Mouse (Mus musculus) liver, embryonic 11.5 days (tissue): ENCODE results near the gene Cxcl10. TPM values are rescaled to one million over a fixed set of nuclear protein-coding genes. Genes with fewer than 3 reads are reported as not detected.

Experiments
- ATAC-seq: fragments of 200-750 bp; cut with Nextera tagmentation; replicated peaks from 2 replicates; pipeline ENCODE4 v1.8.0; 2017; ENCODE audit warnings: moderate number of reproducible peaks, mild to moderate bottlenecking, moderate TSS enrichment, moderate library complexity; ENCODE audit not compliant: low FRiP score
- DNase-seq: peaks from one replicate; pipeline ENCODE4 v3.0.0-alpha.2; 2017; ENCODE audit warnings: low spot score
- H3K27ac ChIP-seq: fragments of 300-500 bp; sonication (generic); 2 replicates; pipeline ENCODE4 v1.5.1; 2014; ENCODE audit warnings: mild to moderate bottlenecking, low read depth, low read length, control low read depth
- H3K27me3 ChIP-seq: fragments of 300-500 bp; sonication (generic); replicated peaks from 2 replicates; pipeline ENCODE4 v1.6.1; 2014; ENCODE audit warnings: low read length, mixed read lengths; ENCODE audit not compliant: control insufficient read depth, insufficient read depth
- H3K36me3 ChIP-seq: fragments of 300-500 bp; sonication (generic); 2 replicates; pipeline ENCODE4 v1.6.1; 2014; ENCODE audit warnings: mild to moderate bottlenecking, low read length, moderate library complexity, mixed read lengths; ENCODE audit not compliant: control insufficient read depth, insufficient read depth
- H3K4me1 ChIP-seq: fragments of 300-500 bp; sonication (generic); replicated peaks from 2 replicates; pipeline ENCODE4 v1.6.1; 2014; ENCODE audit warnings: low read length, mixed read lengths; ENCODE audit not compliant: control insufficient read depth, insufficient read depth
- H3K4me2 ChIP-seq: fragments of 300-500 bp; sonication (generic); 2 replicates; pipeline ENCODE4 v1.6.1; 2014; ENCODE audit warnings: mild to moderate bottlenecking, control low read depth, moderate library complexity
- H3K4me3 ChIP-seq: fragments of 300-500 bp; sonication (generic); 2 replicates; pipeline ENCODE4 v1.5.1; 2014; ENCODE audit warnings: low read depth, low read length, control low read depth
- H3K9ac ChIP-seq: fragments of 300-500 bp; sonication (generic); 2 replicates; pipeline ENCODE4 v1.6.1; 2014; ENCODE audit warnings: low read depth, low read length, control low read depth
- H3K9me3 ChIP-seq: fragments of 300-500 bp; sonication (generic); 2 replicates; pipeline ENCODE4 v1.6.1; 2016; ENCODE audit warnings: low read length, inconsistent platforms, mixed read lengths; ENCODE audit not compliant: control insufficient read depth
- WGBS: fragments of 180-500 bp; shearing (Covaris S2); extraction: QIAGEN DNeasy Blood & Tissue Kit; methylation state at CpG from one replicate; pipeline ENCODE4 v1.1.7; 2014; 5-methylcytosine and 5-hydroxymethylcytosine counted together
- polyA plus RNA-seq: library from polyadenylated mRNA; unstranded; fragments of >200 nt; fragmentation: Nextera tagmentation; extraction: Ambion mirVana; gene quantifications from 2 replicates; pipeline ENCODE4 v1.2.1, GENCODE M21; 2014

Gene Cxcl10
- polyA plus RNA-seq, 1 experiment from 2014 or later = 6.0 TPM

DNA sequence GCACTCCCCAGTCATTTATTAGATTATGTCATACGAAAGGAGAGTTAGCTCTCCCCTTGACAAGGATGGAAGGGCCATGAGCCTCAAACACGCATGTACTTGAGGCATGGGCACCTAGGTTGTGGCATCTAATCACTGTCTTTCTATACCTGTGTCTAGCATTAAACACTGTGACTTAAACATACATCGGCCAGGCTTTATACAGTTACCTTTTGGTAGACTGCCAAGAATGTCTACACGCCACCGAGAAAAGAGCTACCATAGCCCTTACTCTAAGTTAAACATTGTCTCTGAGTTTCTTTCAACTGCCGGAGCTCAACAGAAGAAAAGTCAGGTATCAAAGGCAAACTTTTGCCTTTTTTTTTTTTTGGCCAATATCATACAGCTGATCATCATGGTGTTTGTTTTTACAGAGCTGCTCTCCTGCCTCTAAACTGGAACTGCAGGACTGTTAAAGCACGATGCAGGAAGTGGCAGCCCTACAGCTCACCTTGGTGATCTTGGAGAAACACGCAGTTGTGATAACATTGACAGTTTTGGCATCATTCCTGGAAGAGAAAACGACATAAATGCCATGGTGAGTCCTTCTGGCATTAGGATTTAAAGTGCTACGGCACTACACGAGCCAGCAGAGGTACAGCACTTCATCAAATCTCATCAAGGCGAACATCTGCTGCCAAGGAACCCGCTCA, 46.4 kb downstream of the Cxcl10 start:
- Histone ChIP-seq H3K27me3 (no peaks in the 10 kb centered on the region), H3K9ac (no peak overlapping the region)
- 88% methylated on average over 13 of the region's 13 CpGs for WGBS

More for the DNA sequence above, 46.4 kb downstream of the Cxcl10 start:
- DNase-seq (no peak), ATAC-seq (no peak)
- H3K4me2 ChIP-seq = no peak overlapping the region
- H3K36me3 ChIP-seq = peaks cover 57% of the 10 kb centered on the region
- H3K27ac ChIP-seq = no peak overlapping the region
- H3K4me1 ChIP-seq = no peaks in the 10 kb centered on the region
- H3K4me3 ChIP-seq = no peak overlapping the region
- no peaks in the 10 kb centered on the region for H3K9me3 ChIP-seq

Other genes with a start within 250 kb of the Cxcl10 start
- gene Uso1, start 211.0 kb downstream of the Cxcl10 start, polyA plus RNA-seq = 24.1 and 26.9 TPM in 2 replicates
- gene U90926, start 133.5 kb downstream of the Cxcl10 start, polyA plus RNA-seq = not detected in 2 replicates
- gene Ppef2, start 92.6 kb downstream of the Cxcl10 start, polyA plus RNA-seq = 0.22 and 0.36 TPM in 2 replicates
- gene Naaa, start 70.7 kb downstream of the Cxcl10 start, polyA plus RNA-seq = 4.7 and 6.0 TPM in 2 replicates
- gene Sdad1, start 38.4 kb downstream of the Cxcl10 start, polyA plus RNA-seq = 48.7 and 52.9 TPM in 2 replicates
- not detected in 2 replicates for gene Cxcl9, start 20.8 kb downstream of the Cxcl10 start, polyA plus RNA-seq
- 1.1 and 1.8 TPM in 2 replicates for gene Art3, start 17.1 kb downstream of the Cxcl10 start, polyA plus RNA-seq
- gene Nup54, start 86.3 kb upstream of the Cxcl10 start, polyA plus RNA-seq = 72.5 and 82.5 TPM in 2 replicates
- gene Scarb2, start 157.9 kb upstream of the Cxcl10 start, polyA plus RNA-seq = 5.7 and 7.0 TPM in 2 replicates
- 0.38 and 0.52 TPM in 2 replicates for gene Fam47e, start 206.2 kb upstream of the Cxcl10 start, polyA plus RNA-seq